Mouse (Mus musculus) layer of hippocampus, adult 9-11 months (tissue): ENCODE measurements around the gene Hoxd9.

Experiments
- DNase-seq: peaks from one replicate; pipeline ENCODE4 v3.0.0; 2022

Hoxd9 gene

GRCm38 (mm10) chr2:74697567-74698121 lies at the start of gene Hoxd9:
Gene Hoxd9 (plus strand): TSS chr2:74697727.
- DNase-seq = no peak

DNA sequence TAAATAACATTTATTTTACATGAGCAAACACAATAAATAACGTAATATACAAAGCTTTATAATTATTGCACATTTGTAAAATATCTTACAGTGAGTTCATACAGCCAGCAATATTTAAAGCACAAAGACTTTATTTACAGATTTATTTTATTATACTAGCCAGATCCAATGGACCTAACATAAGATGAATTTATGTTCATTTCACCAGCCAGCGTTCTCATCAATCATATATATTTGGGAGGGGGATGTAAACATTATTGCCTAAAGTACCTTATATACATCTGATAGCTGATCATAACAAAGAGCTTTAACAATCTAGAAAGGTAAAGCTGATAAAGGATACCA lies 44.6 kb upstream of the Hoxd9 start:
- no peak for DNase-seq

GRCm38 (mm10) chr2:74653781-74654535 lies 43.6 kb upstream of the Hoxd9 start:
- DNase-seq = no peak

DNA sequence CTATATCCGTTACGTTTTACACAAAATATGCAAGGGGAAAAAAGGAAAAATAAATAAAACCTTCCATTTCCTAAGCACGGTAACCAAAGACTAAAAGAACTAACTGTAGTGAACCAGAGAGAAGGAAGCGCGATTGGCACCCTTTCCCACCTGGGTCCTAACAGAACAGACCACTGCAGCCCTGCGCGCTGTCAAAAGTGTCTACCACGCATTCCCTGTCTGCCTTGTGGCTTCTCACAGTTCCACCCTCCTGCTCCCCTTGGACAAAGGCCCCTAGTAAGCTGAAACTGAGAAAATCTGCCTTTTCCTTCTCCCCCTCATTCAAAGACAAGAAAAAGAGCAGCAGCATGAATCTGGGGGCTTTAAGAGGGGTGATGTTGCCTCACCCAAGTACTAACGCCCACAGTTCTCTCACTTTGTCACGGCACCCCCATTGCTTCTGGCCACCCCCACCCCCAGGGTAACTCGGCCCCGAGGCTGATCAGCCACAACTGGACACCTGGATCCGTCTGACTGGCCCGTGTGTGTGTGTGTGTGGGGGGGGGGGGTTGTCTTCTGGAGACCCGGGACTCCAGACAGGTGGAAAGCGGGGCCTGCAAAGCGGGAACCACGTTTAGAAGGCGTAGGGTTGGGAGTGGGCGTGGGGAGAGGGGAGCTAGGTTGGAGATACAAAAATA lies 42.6 kb upstream of the Hoxd9 start:
- DNase-seq = no peak

DNA sequence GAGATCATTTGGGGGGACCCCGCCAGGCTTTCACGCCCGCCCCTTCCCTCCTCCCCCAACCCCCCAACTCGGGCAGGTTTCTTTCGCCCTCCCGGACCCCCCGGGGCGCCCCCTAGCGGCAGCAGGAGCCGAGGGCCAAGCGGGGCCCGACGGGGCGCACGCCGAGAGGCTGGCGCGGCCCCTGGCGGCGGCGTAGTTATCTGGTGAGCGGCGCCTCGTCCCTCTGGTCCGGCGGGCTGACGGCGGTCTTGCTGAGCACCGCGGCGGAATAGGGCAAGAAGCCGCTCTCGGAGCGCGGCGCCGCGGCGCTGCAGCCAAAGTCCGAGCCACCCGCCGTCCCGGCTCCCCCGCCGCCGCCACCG lies 42.1 kb upstream of the Hoxd9 start:
- no peak for DNase-seq

DNA sequence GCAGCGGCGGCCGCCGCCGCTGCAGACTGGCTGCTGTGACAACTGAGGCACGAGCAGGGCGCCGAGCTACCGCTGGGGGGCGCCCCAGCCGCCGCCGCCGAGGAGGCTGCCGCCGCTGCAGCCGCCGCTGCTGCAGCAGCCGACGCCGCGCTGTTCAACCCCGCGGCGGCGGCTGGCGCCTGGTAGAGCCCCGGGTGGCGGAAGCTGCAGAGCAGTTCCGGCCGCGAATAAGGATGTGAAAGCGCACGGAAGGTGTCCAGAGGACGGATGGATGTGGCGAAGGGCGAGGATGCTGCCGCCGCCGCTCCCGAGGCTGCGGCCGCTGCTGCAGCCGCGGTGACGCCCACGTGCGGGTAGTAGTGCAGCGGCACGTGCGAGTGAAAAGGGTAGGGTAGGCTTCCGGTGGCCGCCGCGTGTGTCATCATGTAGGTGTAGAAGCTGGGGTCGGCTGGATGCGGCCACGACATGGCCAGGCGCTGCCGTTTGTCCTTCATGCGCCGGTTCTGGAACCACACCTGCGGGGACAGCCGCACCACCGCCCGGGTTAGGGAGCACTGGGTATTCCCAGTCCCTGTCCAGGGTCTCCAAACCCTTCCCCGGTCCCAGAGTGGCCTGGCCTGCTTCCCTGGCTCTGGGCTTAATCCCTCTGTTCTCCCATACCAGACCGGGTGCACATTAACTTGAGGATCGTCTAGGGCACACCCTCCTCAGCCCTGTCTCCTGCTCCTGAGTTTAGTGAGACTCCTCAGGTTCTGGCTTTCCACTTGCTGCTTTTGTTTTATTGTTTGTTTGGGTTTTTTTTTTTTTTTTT lies 41.5 kb upstream of the Hoxd9 start:
- DNase-seq = no peak

DNA sequence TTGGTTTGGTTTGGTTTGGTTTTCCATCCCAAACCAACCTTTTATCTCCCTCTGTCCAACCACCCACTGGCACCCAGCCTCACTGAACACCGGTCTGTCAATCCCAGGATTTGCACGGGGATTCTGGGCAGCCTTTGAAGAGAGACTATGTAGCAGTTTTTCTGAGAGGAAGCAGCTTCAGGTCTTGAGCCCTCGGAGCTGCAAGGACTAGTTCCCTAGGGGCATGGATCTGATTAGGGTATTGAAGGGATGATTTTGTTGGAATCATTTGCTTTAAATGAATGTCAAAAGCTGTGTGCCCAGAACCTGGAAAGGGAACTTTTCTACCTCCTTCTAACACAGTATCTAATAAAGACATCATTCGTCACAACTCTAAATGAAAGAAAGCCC lies 40.9 kb upstream of the Hoxd9 start:
- DNase-seq = no peak

DNA sequence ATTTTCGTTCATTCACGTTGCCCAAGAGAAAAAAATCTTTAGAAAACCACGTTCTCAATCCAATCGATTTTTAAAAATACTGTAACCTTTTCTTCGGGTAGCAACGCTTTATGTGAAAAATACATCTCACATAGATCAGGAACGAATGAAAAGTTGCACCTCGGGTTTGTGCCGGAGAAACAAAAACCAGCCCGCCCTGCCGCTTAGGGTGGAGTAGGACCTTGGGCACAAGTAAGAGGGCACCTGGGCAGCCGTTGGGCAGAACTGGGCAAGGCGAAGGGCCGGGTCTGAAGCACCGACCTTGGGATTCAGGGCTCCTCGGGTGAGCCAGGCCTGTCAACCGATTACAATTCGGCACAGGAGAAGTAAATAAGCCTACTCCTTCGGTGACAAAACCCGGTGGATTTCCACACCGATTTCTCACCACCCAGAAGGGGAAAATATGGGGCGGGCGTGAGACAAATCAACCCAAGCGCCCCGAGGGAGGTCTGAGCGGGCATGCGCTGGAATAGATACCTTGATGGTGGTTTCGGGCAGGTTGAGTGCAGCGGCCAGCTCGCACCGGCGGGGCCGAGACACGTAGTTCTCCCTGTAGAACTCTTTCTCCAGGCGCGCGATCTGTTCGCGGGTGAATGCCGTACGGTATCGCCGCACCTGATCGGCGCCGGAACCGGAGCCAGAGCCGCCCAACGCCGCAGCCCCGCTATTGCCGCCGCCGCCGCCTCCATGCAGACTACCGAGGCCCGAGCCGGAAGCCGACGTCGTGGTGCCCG lies 40.1 kb upstream of the Hoxd9 start:
- no peak for DNase-seq

GRCm38 (mm10) chr2:74658024-74658666 lies 39.4 kb upstream of the Hoxd9 start:
- no peak for DNase-seq

DNA sequence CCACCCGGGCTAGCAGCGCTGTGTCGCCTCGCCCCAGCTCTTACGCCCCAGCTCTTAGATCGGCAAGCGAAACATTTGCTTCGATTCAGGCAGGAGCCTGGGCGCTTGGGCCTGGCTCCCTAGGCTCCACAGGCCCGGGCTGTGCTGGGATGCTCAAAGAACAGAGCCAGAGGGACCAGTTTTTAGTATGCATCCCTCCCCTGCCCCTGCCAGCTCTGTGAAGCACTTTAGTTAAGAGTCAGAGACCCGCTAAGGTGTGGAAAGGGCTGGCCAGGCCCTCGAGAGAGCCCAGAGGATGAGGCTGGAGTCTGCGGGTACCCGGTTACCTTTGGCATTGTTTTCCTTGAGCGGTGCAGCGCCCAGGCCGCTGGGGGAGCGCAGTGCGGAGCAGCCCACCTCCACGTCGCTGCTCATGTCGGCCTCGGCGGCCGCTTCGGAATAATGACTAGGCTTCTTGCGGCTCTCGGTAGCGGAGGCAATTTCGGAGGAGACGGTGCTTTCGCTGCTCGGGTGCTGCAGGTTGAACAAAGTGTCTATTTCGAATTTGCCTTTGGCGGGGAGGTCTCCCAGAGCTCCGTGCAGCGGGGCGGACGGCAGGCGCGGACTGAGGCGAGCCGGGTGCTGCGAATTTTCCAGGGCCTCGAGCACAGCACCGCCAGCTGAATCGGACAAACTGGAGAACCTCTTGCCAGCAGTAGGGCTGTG lies 38.7 kb upstream of the Hoxd9 start:
- DNase-seq = no peak

- no peak for DNase-seq
Observed at GRCm38 (mm10) chr2:74659507-74660005, 38.0 kb upstream of the Hoxd9 start, which contains the start of gene Evx2. Gene Evx2 (minus strand): TSS chr2:74659557.

- no peak for DNase-seq
Observed at GRCm38 (mm10) chr2:74660421-74661375, 36.8 kb upstream of the Hoxd9 start.

GRCm38 (mm10) chr2:74661685-74662084 lies 35.8 kb upstream of the Hoxd9 start:
- no peak for DNase-seq

DNA sequence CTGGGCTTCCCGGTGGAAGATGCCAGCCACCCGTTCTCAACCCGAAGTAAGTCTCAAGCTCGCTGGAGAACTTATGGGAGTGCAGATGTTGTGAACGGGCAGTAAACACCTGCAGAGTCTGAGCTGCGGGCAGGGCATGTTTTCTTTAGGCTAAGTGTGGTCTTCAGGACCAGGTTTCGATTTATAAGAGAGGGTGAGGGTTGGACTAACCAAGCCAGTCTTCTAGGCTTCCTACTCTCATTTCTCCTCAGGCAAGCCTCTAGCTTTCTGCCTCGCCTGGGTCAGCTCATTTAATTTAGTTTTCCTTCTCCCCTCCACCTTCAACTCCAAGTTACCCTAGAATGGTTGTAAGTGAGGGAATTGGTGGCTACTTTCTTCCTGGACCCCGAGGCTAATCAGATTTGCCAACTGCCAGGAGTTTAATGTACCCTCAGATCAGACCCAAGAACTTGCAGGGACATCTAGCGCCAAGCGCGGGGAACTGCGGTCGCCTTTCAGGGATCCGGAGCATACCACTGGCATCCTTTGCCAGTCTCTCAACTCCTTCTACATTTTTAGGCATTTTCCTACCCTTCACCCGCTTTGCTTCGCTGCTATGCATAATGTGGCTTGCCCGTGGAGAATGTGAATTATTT lies 34.1 kb upstream of the Hoxd9 start:
- DNase-seq = no peak

DNA sequence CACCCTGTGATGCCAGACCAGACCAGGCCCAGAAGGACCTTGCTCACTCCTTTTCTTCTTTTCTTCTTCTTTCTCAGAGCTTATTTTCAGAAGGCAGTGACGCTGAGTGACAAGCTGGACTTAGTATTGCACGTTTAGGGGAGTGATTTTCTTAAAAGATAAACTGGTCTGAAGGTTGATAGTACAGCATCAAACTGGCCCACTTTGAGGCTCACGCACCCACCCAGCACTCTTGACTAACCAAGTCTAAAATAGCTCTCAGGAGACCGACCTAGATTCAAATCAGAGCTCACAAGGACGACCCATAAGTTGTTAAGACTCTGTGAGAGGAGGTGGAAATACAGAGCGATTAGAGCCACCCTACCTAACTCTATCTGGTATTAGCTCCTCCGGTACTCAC lies 31.1 kb upstream of the Hoxd9 start:
- DNase-seq = no peak

- no peak for DNase-seq
Observed at GRCm38 (mm10) chr2:74667191-74667841, 30.2 kb upstream of the Hoxd9 start.

- DNase-seq = no peak
Observed at GRCm38 (mm10) chr2:74667842-74668357, 29.6 kb upstream of the Hoxd9 start, which contains the start of gene Hoxd13. Gene Hoxd13 (plus strand): TSS chr2:74668310.

DNA sequence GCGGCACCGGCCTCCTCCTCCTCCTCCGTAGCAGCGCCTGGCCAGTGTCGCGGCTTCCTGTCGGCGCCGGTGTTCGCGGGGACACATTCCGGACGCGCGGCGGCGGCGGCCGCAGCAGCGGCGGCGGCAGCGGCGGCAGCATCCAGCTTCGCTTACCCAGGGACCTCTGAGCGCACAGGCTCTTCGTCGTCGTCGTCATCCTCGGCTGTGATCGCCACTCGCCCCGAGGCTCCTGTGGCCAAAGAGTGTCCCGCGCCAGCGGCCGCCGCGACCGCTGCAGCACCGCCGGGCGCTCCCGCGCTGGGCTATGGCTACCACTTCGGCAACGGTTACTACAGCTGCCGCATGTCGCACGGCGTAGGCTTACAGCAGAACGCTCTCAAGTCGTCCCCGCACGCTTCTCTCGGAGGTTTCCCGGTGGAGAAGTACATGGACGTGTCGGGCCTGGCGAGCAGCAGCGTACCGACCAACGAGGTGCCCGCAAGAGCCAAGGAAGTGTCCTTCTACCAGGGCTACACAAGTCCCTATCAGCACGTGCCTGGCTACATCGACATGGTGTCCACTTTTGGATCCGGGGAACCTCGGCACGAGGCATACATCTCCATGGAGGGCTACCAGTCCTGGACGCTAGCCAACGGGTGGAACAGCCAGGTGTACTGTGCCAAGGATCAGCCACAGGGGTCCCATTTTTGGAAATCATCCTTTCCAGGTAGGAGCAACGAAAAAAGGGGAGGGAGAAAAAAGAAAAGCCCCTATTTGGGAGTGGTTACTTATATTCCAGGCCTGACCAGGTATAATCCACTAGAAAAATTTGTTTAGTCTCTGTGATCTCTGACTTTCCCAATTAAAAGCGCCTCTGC lies 28.9 kb upstream of the Hoxd9 start:
- no peak for DNase-seq
